Mouse (Mus musculus) ES-E14 (cell line): ENCODE results near the gene Sars2.

Source experiments
- CHD2 ChIP-seq: IDR thresholded peaks from 2 replicates; pipeline ENCODE4 v1.6.1; 2014; ENCODE audit warnings: mild to moderate bottlenecking, low read depth, low read length, inconsistent platforms
- HCFC1 ChIP-seq: IDR thresholded peaks from 2 replicates; pipeline ENCODE4 v1.6.1; 2012; ENCODE audit warnings: low read length, inconsistent platforms, borderline replicate concordance; ENCODE audit not compliant: insufficient read depth
- MAFK ChIP-seq: IDR thresholded peaks from 2 replicates; pipeline ENCODE4 v1.6.1; 2014; ENCODE audit warnings: mild to moderate bottlenecking, low read depth, low read length, inconsistent platforms; ENCODE audit not compliant: insufficient read depth
- ZNF384 ChIP-seq: IDR thresholded peaks from 2 replicates; pipeline ENCODE4 v1.6.1; 2012; ENCODE audit warnings: low read depth, low read length, inconsistent platforms

DNA sequence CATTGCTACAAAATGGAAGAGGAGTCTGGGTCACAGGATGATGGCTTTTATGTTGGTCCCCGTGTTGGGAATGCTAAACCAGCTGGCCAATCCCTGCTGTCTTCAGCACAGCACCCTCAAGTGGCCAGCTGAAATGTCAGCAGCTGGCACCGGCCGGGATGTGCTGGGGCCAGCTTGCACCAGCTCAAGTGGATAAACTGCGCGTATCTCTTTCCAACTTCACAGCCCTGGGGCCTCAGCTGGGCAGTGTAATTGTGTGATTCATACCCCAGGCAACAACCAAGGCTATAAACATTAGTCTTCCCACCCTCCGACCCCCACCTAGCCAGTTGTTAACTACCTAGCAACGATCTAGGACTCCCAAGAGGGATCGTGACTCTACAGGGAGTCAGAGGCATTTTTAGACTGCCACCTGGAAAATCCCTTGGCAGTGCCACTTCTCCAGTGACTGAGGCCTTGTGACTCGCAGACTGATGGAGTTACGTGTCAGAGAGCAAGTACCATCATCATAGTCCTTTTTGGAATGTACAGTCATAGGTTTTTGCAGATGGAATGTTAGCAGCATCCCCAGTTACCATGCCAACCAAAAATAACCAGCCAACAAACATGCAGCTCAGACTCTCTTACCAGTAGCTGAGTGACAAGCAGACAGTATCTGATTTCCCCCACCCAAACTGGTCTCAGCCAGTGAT, 14.0 kb upstream of the Sars2 start:
- no peak for TF ChIP-seq MAFK
- no peak for TF ChIP-seq CHD2
- no peak for TF ChIP-seq HCFC1
- TF ChIP-seq ZNF384, result no peak
